Mouse (Mus musculus) forebrain, embryonic 11.5 days (tissue): ENCODE data around the gene Ccnb2. TPM values are rescaled to one million over a fixed set of nuclear protein-coding genes. Genes with fewer than 3 reads are reported as not detected.

Experiments
- ATAC-seq: fragments of 200-750 bp; cut with Nextera tagmentation; replicated peaks from 2 replicates; pipeline ENCODE4 v1.8.0; 2017; ENCODE audit warnings: moderate TSS enrichment; ENCODE audit not compliant: low FRiP score
- DNase-seq: peaks from one replicate; pipeline ENCODE4 v3.0.0-alpha.2; 2017; ENCODE audit warnings: low spot score
- H3K27ac ChIP-seq: fragments of 300-500 bp; sonication (generic); 2 replicates; pipeline ENCODE4 v1.5.1; 2014; ENCODE audit warnings: low read depth, low read length
- H3K27me3 ChIP-seq: fragments of 300-500 bp; sonication (generic); 2 replicates; pipeline ENCODE4 v1.6.1; 2014; ENCODE audit warnings: mild to moderate bottlenecking, low read length, mixed read lengths; ENCODE audit not compliant: control insufficient read depth, insufficient read depth
- H3K36me3 ChIP-seq: fragments of 300-500 bp; sonication (generic); 2 replicates; pipeline ENCODE4 v1.6.1; 2014; ENCODE audit warnings: mild to moderate bottlenecking, low read length, moderate library complexity, mixed read lengths; ENCODE audit not compliant: control insufficient read depth, insufficient read depth
- H3K4me1 ChIP-seq: fragments of 300-500 bp; sonication (generic); replicated peaks from 2 replicates; pipeline ENCODE4 v1.6.1; 2014; ENCODE audit warnings: low read length, mixed read lengths; ENCODE audit not compliant: control insufficient read depth, insufficient read depth
- H3K4me2 ChIP-seq: fragments of 300-500 bp; sonication (generic); 2 replicates; pipeline ENCODE4 v1.6.1; 2014; ENCODE audit warnings: low read depth, mild to moderate bottlenecking, low read length, moderate library complexity, mixed read lengths; ENCODE audit not compliant: severe bottlenecking
- H3K4me3 ChIP-seq: fragments of 300-500 bp; sonication (generic); 2 replicates; pipeline ENCODE4 v1.5.1; 2014; ENCODE audit warnings: low read depth, low read length
- H3K9ac ChIP-seq: fragments of 300-500 bp; sonication (generic); 2 replicates; pipeline ENCODE4 v1.6.1; 2014; ENCODE audit warnings: low read length
- H3K9me3 ChIP-seq: fragments of 300-500 bp; sonication (generic); 2 replicates; pipeline ENCODE4 v1.6.1; 2016; ENCODE audit warnings: low read length, mixed read lengths; ENCODE audit not compliant: control insufficient read depth
- WGBS: fragments of 180-500 bp; shearing (Covaris S2); extraction: QIAGEN DNeasy Blood & Tissue Kit; methylation state at CpG from one replicate; pipeline ENCODE4 v1.1.7; 2014; 5-methylcytosine and 5-hydroxymethylcytosine counted together
- polyA plus RNA-seq: library from polyadenylated mRNA; unstranded; fragments of >200 nt; fragmentation: Nextera tagmentation; extraction: Ambion mirVana; gene quantifications from 2 replicates; pipeline ENCODE4 v1.2.1, GENCODE M21; 2014

The Ccnb2 gene
- polyA plus RNA-seq, 1 experiment from 2014 or later: 218 TPM

GRCm38 (mm10) chr9:70391042-70391441 is 30.3 kb downstream of the Ccnb2 start:
- ATAC-seq (no peak), DNase-seq (no peak)
- H3K27me3 ChIP-seq: no peaks in the 10 kb centered on the region
- H3K36me3 ChIP-seq: no peaks in the 10 kb centered on the region
- H3K9ac ChIP-seq: no peak overlapping the region
- H3K4me1 ChIP-seq: no peaks in the 10 kb centered on the region
- no peaks in the 10 kb centered on the region for H3K9me3 ChIP-seq
- 90% methylated on average over 5 of the region's 5 CpGs for WGBS
- no peak overlapping the region for H3K4me2 ChIP-seq
- H3K27ac ChIP-seq: no peak overlapping the region
- no peak overlapping the region for H3K4me3 ChIP-seq

- H3K9me3 ChIP-seq: no peaks in the 10 kb centered on the region
- 89% methylated on average over 3 of the region's 3 CpGs for WGBS
- no peak overlapping the region for H3K4me3 ChIP-seq
- ATAC-seq (no peak), DNase-seq (no peak)
- H3K4me2 ChIP-seq: no peak overlapping the region
- no peak overlapping the region for H3K9ac ChIP-seq
- no peaks in the 10 kb centered on the region for H3K36me3 ChIP-seq
- no peaks in the 10 kb centered on the region for H3K27me3 ChIP-seq
- H3K27ac ChIP-seq: no peak overlapping the region
- no peaks in the 10 kb centered on the region for H3K4me1 ChIP-seq
Measured at GRCm38 (mm10) chr9:70389548-70389947, 31.8 kb downstream of the Ccnb2 start.

GRCm38 (mm10) chr9:70387410-70388119 is 33.8 kb downstream of the Ccnb2 start:
- no peak for DNase-seq

GRCm38 (mm10) chr9:70384958-70385728 is 36.2 kb downstream of the Ccnb2 start:
- Histone ChIP-seq H3K9ac (no peak overlapping the region), H3K4me3 (no peak overlapping the region), H3K27ac (no peak overlapping the region), H3K27me3 (no peaks in the 10 kb centered on the region), H3K4me2 (no peak overlapping the region), H3K36me3 (no peaks in the 10 kb centered on the region), H3K9me3 (no peaks in the 10 kb centered on the region), H3K4me1 (no peaks in the 10 kb centered on the region)
- ATAC-seq (no peak), DNase-seq (no peak)
- 91% methylated on average over 18 of the region's 18 CpGs for WGBS

More at GRCm38 (mm10) chr9:70387410-70388119, 33.8 kb downstream of the Ccnb2 start:
- Histone ChIP-seq H3K27me3 (no peaks in the 10 kb centered on the region), H3K4me3 (no peak overlapping the region), H3K4me2 (no peak overlapping the region), H3K4me1 (no peaks in the 10 kb centered on the region), H3K27ac (no peak overlapping the region), H3K9ac (no peak overlapping the region), H3K36me3 (no peaks in the 10 kb centered on the region), H3K9me3 (no peaks in the 10 kb centered on the region)
- 93% methylated on average over 4 of the region's 4 CpGs for WGBS
- ATAC-seq: no peak

- Histone ChIP-seq H3K4me1 (no peaks in the 10 kb centered on the region), H3K9ac (no peak overlapping the region), H3K27me3 (no peaks in the 10 kb centered on the region), H3K36me3 (no peaks in the 10 kb centered on the region), H3K27ac (no peak overlapping the region), H3K9me3 (no peaks in the 10 kb centered on the region), H3K4me2 (no peak overlapping the region), H3K4me3 (no peak overlapping the region)
- ATAC-seq (no peak), DNase-seq (no peak)
- WGBS: 95% methylated on average over 4 of the region's 4 CpGs
Measured at GRCm38 (mm10) chr9:70384494-70384893, 36.9 kb downstream of the Ccnb2 start.

GRCm38 (mm10) chr9:70383750-70384149 is 37.6 kb downstream of the Ccnb2 start:
- 76% methylated on average over 10 of the region's 10 CpGs for WGBS
- H3K9me3 ChIP-seq: no peaks in the 10 kb centered on the region
- no peak overlapping the region for H3K9ac ChIP-seq
- no peak for DNase-seq
- H3K36me3 ChIP-seq: no peaks in the 10 kb centered on the region
- H3K4me1 ChIP-seq: no peaks in the 10 kb centered on the region
- no peak for ATAC-seq
- H3K4me2 ChIP-seq: no peak overlapping the region
- no peak overlapping the region for H3K4me3 ChIP-seq
- H3K27ac ChIP-seq: no peak overlapping the region
- H3K27me3 ChIP-seq: no peaks in the 10 kb centered on the region

GRCm38 (mm10) chr9:70382091-70382490 is 39.3 kb downstream of the Ccnb2 start:
- ATAC-seq: no peak
- H3K27ac ChIP-seq: no peak overlapping the region
- no peak overlapping the region for H3K4me3 ChIP-seq
- 90% methylated on average over 12 of the region's 12 CpGs for WGBS
- no peaks in the 10 kb centered on the region for H3K4me1 ChIP-seq
- H3K9ac ChIP-seq: no peak overlapping the region
- H3K27me3 ChIP-seq: no peaks in the 10 kb centered on the region
- no peaks in the 10 kb centered on the region for H3K9me3 ChIP-seq
- no peak for DNase-seq
- no peak overlapping the region for H3K4me2 ChIP-seq
- no peaks in the 10 kb centered on the region for H3K36me3 ChIP-seq

- no peak for DNase-seq
- Histone ChIP-seq H3K4me2 (no peak overlapping the region), H3K9ac (no peak overlapping the region), H3K4me3 (no peak overlapping the region), H3K27me3 (no peaks in the 10 kb centered on the region), H3K36me3 (no peaks in the 10 kb centered on the region), H3K27ac (no peak overlapping the region), H3K4me1 (no peaks in the 10 kb centered on the region), H3K9me3 (no peaks in the 10 kb centered on the region)
- no peak for ATAC-seq
- WGBS: 87% methylated on average over 7 of the region's 7 CpGs
Measured at GRCm38 (mm10) chr9:70379502-70380467, 41.6 kb downstream of the Ccnb2 start.
